Mouse (Mus musculus): ENCODE measurements at regions not wholly inside any gene's neighbourhood (a gene's known extent, or its start where the extent isn't known, plus 50 kb on each side); places are given as distances from the start of the nearest gene placed in this dataset.

- no peak for ATAC-seq
Observed at GRCm38 (mm10) chr13:16498052-16498451, 486.4 kb downstream of the Inhba start.

GRCm38 (mm10) chr13:16512876-16513275 is 501.2 kb downstream of the Inhba start:
- ATAC-seq, result no peak

GRCm38 (mm10) chr13:16515195-16515594 is 503.5 kb downstream of the Inhba start:
- no peak for ATAC-seq

- ATAC-seq, result no peak
Observed at GRCm38 (mm10) chr13:16529036-16529435, 517.4 kb downstream of the Inhba start.

GRCm38 (mm10) chr13:16543771-16544170 is 532.1 kb downstream of the Inhba start:
- ATAC-seq, result no peak

GRCm38 (mm10) chr13:16550060-16550459 is 538.4 kb downstream of the Inhba start:
- ATAC-seq, result no peak

GRCm38 (mm10) chr13:16564988-16565387 is 553.3 kb downstream of the Inhba start:
- ATAC-seq, result no peak

- ATAC-seq, result no peak
Observed at GRCm38 (mm10) chr13:16574069-16574468, 562.4 kb downstream of the Inhba start.

- ATAC-seq, result no peak
Observed at GRCm38 (mm10) chr13:16586286-16586685, 574.6 kb downstream of the Inhba start.

- ATAC-seq, result no peak
Observed at GRCm38 (mm10) chr13:16619755-16620154, 608.1 kb downstream of the Inhba start.

- no peak for ATAC-seq
Observed at GRCm38 (mm10) chr13:16626584-16626983, 614.9 kb downstream of the Inhba start.

GRCm38 (mm10) chr13:16633445-16634092 is 621.9 kb downstream of the Inhba start:
- ATAC-seq, result no peak

- ATAC-seq, result no peak
Observed at GRCm38 (mm10) chr13:16636251-16636650, 624.6 kb downstream of the Inhba start.

- no peak for ATAC-seq
Observed at GRCm38 (mm10) chr13:16641611-16642449, 630.2 kb downstream of the Inhba start.

GRCm38 (mm10) chr13:16642450-16642994 is 630.9 kb downstream of the Inhba start:
- ATAC-seq, result no peak

- no peak for ATAC-seq
Observed at GRCm38 (mm10) chr13:16645311-16645710, 633.7 kb downstream of the Inhba start.

- ATAC-seq, result no peak
Observed at GRCm38 (mm10) chr13:16646056-16646455, 634.4 kb downstream of the Inhba start.

GRCm38 (mm10) chr13:16646649-16647048 is 635.0 kb downstream of the Inhba start:
- ATAC-seq, result no peak

- ATAC-seq, result no peak
Observed at GRCm38 (mm10) chr13:16656110-16656509, 644.5 kb downstream of the Inhba start.

GRCm38 (mm10) chr13:16659894-16660293 is 648.2 kb downstream of the Inhba start:
- ATAC-seq, result no peak

GRCm38 (mm10) chr13:16668652-16669051 is 657.0 kb downstream of the Inhba start:
- ATAC-seq, result no peak

GRCm38 (mm10) chr13:16669281-16669680 is 657.6 kb downstream of the Inhba start:
- ATAC-seq, result no peak

GRCm38 (mm10) chr13:16670047-16670733 is 658.5 kb downstream of the Inhba start:
- ATAC-seq, result no peak

Measured in activated CD4-positive, CD25-positive, alpha-beta regulatory T cell, adult 4 months (primary cell).